24 mouse cellular contexts compared by ENCODE assay signal in genomic region chr12:5084714-5085113, GRCm38 (mm10).
"Had no signal": no experiment of that assay in that cellular context is flagged by ENCODE, and none has a peak within 500 bp of the region (broad histone marks: within the 10 kb centered on the region; RNA-seq: fewer than 3 reads in every experiment).

No protein-coding gene starts in this region.

- H3K4me3 ChIP-seq: embryonic facial prominence, embryonic 10.5 days; embryonic facial prominence, embryonic 12.5 days; embryonic facial prominence, embryonic 13.5 days; embryonic facial prominence, embryonic 15.5 days; erythroblast, embryonic 14.5 days; forebrain, embryonic 10.5 days; forebrain, embryonic 12.5 days; forebrain, embryonic 13.5 days; forebrain, embryonic 15.5 days; gastrocnemius, adult 2 months; heart, adult 2 months; heart, embryonic 10.5 days had no signal

- H3K4me2 ChIP-seq: embryonic facial prominence, embryonic 12.5 days; embryonic facial prominence, embryonic 13.5 days; embryonic facial prominence, embryonic 15.5 days; forebrain, embryonic 12.5 days; forebrain, embryonic 13.5 days; forebrain, embryonic 15.5 days had no signal

- H3K27ac ChIP-seq: embryonic facial prominence, embryonic 10.5 days; embryonic facial prominence, embryonic 12.5 days; embryonic facial prominence, embryonic 13.5 days; embryonic facial prominence, embryonic 15.5 days; forebrain, embryonic 10.5 days; forebrain, embryonic 12.5 days; forebrain, embryonic 13.5 days; forebrain, embryonic 15.5 days; gastrocnemius, adult 2 months; heart, adult 2 months; heart, embryonic 10.5 days had no signal

- H3K27me3 ChIP-seq: embryonic facial prominence, embryonic 12.5 days; embryonic facial prominence, embryonic 13.5 days; embryonic facial prominence, embryonic 15.5 days; forebrain, embryonic 12.5 days; forebrain, embryonic 13.5 days; forebrain, embryonic 15.5 days had no signal

- H3K9me3 ChIP-seq: embryonic facial prominence, embryonic 10.5 days; embryonic facial prominence, embryonic 12.5 days; embryonic facial prominence, embryonic 13.5 days; embryonic facial prominence, embryonic 15.5 days; forebrain, embryonic 10.5 days; forebrain, embryonic 12.5 days; forebrain, embryonic 13.5 days; forebrain, embryonic 15.5 days; heart, embryonic 10.5 days had no signal

- DNase-seq: cerebellum, adult 9-11 months; cerebellum, postnatal 10 days; cerebellum, postnatal 14 days; cerebellum, postnatal 25 days; cerebellum, postnatal 36 days; embryo, embryonic 11 days; forebrain, postnatal 0 days; gastrocnemius, adult 2 months; gastrocnemius, postnatal 10 days; gastrocnemius, postnatal 14 days; gastrocnemius, postnatal 25 days; gastrocnemius, postnatal 36 days; heart, adult 18-20 months; heart, adult 2 months had no signal

- H3K9ac ChIP-seq: embryonic facial prominence, embryonic 12.5 days; embryonic facial prominence, embryonic 13.5 days; embryonic facial prominence, embryonic 15.5 days; forebrain, embryonic 12.5 days; forebrain, embryonic 13.5 days; forebrain, embryonic 15.5 days; forebrain, postnatal 0 days had no signal

- H3K36me3 ChIP-seq: heart, embryonic 10.5 days had no signal
